Mouse (Mus musculus): ENCODE data around the gene Snx21. TPM values are rescaled to one million over a fixed set of nuclear protein-coding genes. Genes with fewer than 3 reads are reported as not detected.

Gene Snx21
- total and polyA plus RNA-seq, 3 experiments = 3.8 to 7.7 TPM; not detected in 1

GRCm38 (mm10) chr2:164748191-164748590, 37.4 kb upstream of the Snx21 start:
- Histone ChIP-seq H3K9ac (ENCODE audit: control insufficient read depth, low read depth, low read length, poor library complexity, severe bottlenecking) (no peak overlapping the region), H3K4me1 (ENCODE audit: control insufficient read depth in 1 of 2, insufficient read depth in 2 of 2, low read length in 2 of 2) (peaks cover 7 to 19% of the 10 kb centered on the region in 2 experiments), H3K36me3 (ENCODE audit: control insufficient read depth in 1 of 2, insufficient read depth in 2 of 2, low read length in 2 of 2) (peaks cover 13 to 17% of the 10 kb centered on the region in 2 experiments)

GRCm38 (mm10) chr2:164748991-164749390, 36.6 kb upstream of the Snx21 start:
- Histone ChIP-seq H3K27ac (ENCODE audit: control insufficient read depth, low read depth, low read length) (no peak overlapping the region), H3K36me3 (ENCODE audit: control insufficient read depth in 1 of 2, insufficient read depth in 2 of 2, low read length in 2 of 2) (peaks cover 12 to 21% of the 10 kb centered on the region in 2 experiments), H3K9me3 (replicated peaks; ENCODE audit: insufficient read depth, low read length) (no peaks in the 10 kb centered on the region), H3K4me3 (ENCODE audit: control insufficient read depth in 1 of 2, insufficient read depth in 1 of 2, low read depth in 2 of 2, low read length in 2 of 2) (no peak overlapping the region), H3K79me2 (ENCODE audit: control insufficient read depth, insufficient read depth, low read length, poor library complexity) (peaks cover 18% of the 10 kb centered on the region), H3K27me3 (ENCODE audit: control insufficient read depth in 1 of 2, insufficient read depth in 2 of 2, low read length in 2 of 2) (no peaks in the 10 kb centered on the region), H3K9ac (ENCODE audit: control insufficient read depth, low read depth, low read length, poor library complexity, severe bottlenecking) (no peak overlapping the region), H3K4me1 (ENCODE audit: control insufficient read depth in 1 of 2, insufficient read depth in 2 of 2, low read length in 2 of 2) (peaks cover 7 to 17% of the 10 kb centered on the region in 2 experiments)
- no peak for DNase-seq (ENCODE audit: low read depth, low spot score)
- TF ChIP-seq USF2 (IDR thresholded peaks at IDR 0.05; ENCODE audit: borderline replicate concordance in 1 of 2, insufficient read depth in 1 of 2, low read depth in 1 of 2, low read length in 2 of 2) (no peak), TBP (IDR thresholded peaks at IDR 0.05; ENCODE audit: low read depth, low read length) (no peak), NRF1 (IDR thresholded peaks at IDR 0.05; ENCODE audit: insufficient read depth, low read depth, low read length, poor library complexity, severe bottlenecking) (no peak), RCOR1 (IDR thresholded peaks at IDR 0.05; ENCODE audit: low read depth, low read length) (no peak), ZC3H11A (IDR thresholded peaks at IDR 0.05; ENCODE audit: low read depth, low read length) (no peak), USF1 (IDR thresholded peaks at IDR 0.05; ENCODE audit: low read depth, low read length) (no peak), POLR2AphosphoS5 (IDR thresholded peaks at IDR 0.05; ENCODE audit: borderline replicate concordance, low read depth, low read length) (no peak), ZNF384 (IDR thresholded peaks at IDR 0.05; ENCODE audit: low read depth, low read length) (no peak), BHLHE40 (IDR thresholded peaks at IDR 0.05; ENCODE audit: borderline replicate concordance, low read depth, low read length) (no peak), TAL1 (IDR thresholded peaks at IDR 0.05; ENCODE audit: low read length) (no peak), SIN3A (IDR thresholded peaks at IDR 0.05; ENCODE audit: low read length) (no peak), E2F4 (IDR thresholded peaks at IDR 0.05; ENCODE audit: borderline replicate concordance, low read depth, low read length) (no peak), JUND (IDR thresholded peaks at IDR 0.05; ENCODE audit: low read depth, low read length) (no peak), MEF2A (IDR thresholded peaks at IDR 0.05; ENCODE audit: extremely low read depth, insufficient replicate concordance, low read depth, low read length, poor library complexity, severe bottlenecking) (no peak), ZKSCAN1 (IDR thresholded peaks at IDR 0.05; ENCODE audit: low read depth, low read length) (no peak), TCF12 (IDR thresholded peaks at IDR 0.05; ENCODE audit: low read depth, low read length) (no peak), NELFE (IDR thresholded peaks at IDR 0.05; ENCODE audit: low read depth, low read length) (no peak)

More at GRCm38 (mm10) chr2:164748191-164748590, 37.4 kb upstream of the Snx21 start:
- Histone ChIP-seq H3K9me3 (replicated peaks; ENCODE audit: insufficient read depth, low read length) (no peaks in the 10 kb centered on the region), H3K27ac (ENCODE audit: control insufficient read depth, low read depth, low read length) (no peak overlapping the region), H3K79me2 (ENCODE audit: control insufficient read depth, insufficient read depth, low read length, poor library complexity) (peaks cover 18% of the 10 kb centered on the region), H3K27me3 (ENCODE audit: control insufficient read depth in 1 of 2, insufficient read depth in 2 of 2, low read length in 2 of 2) (no peaks in the 10 kb centered on the region), H3K4me3 (ENCODE audit: control insufficient read depth in 1 of 2, insufficient read depth in 1 of 2, low read depth in 2 of 2, low read length in 2 of 2) (no peak overlapping the region)
- TF ChIP-seq NELFE (IDR thresholded peaks at IDR 0.05; ENCODE audit: low read depth, low read length) = no peak
- no peak for TF ChIP-seq POLR2A (IDR thresholded peaks at IDR 0.05; ENCODE audit: control insufficient read depth in 1 of 2, insufficient read depth in 1 of 2, low read depth in 1 of 2, low read length in 2 of 2, poor library complexity in 1 of 2)
- TF ChIP-seq MAZ (IDR thresholded peaks at IDR 0.05; ENCODE audit: low read depth, low read length) = no peak
- TF ChIP-seq USF2 (IDR thresholded peaks at IDR 0.05; ENCODE audit: borderline replicate concordance in 1 of 2, insufficient read depth in 1 of 2, low read depth in 1 of 2, low read length in 2 of 2) = no peak
- TF ChIP-seq SMC3 (IDR thresholded peaks at IDR 0.05; ENCODE audit: low read depth, low read length) = no peak
- no peak for TF ChIP-seq ZKSCAN1 (IDR thresholded peaks at IDR 0.05; ENCODE audit: low read depth, low read length)
- TF ChIP-seq RAD21 (IDR thresholded peaks at IDR 0.05; ENCODE audit: low read depth, low read length) = no peak
- no peak for TF ChIP-seq SIN3A (IDR thresholded peaks at IDR 0.05; ENCODE audit: low read length)
- TF ChIP-seq NRF1 (IDR thresholded peaks at IDR 0.05; ENCODE audit: insufficient read depth, low read depth, low read length, poor library complexity, severe bottlenecking) = no peak
- no peak for TF ChIP-seq BHLHE40 (IDR thresholded peaks at IDR 0.05; ENCODE audit: borderline replicate concordance, low read depth, low read length)
- TF ChIP-seq JUND (IDR thresholded peaks at IDR 0.05; ENCODE audit: low read depth, low read length) = no peak
- TF ChIP-seq GATA1 (IDR thresholded peaks at IDR 0.05; ENCODE audit: low read depth, low read length) = no peak
- no peak for TF ChIP-seq E2F4 (IDR thresholded peaks at IDR 0.05; ENCODE audit: borderline replicate concordance, low read depth, low read length)
- no peak for TF ChIP-seq MXI1 (IDR thresholded peaks at IDR 0.05; ENCODE audit: low read depth, low read length)
- TF ChIP-seq EP300 (IDR thresholded peaks at IDR 0.05; ENCODE audit: low read depth in 1 of 2, low read length in 2 of 2) = no peak
- no peak for TF ChIP-seq USF1 (IDR thresholded peaks at IDR 0.05; ENCODE audit: low read depth, low read length)
- no peak for DNase-seq (ENCODE audit: low read depth, low spot score)
